Mouse (Mus musculus) lung, postnatal 4 days (tissue): ENCODE results near the gene Rnf115.
"Not testable (repeated sequence)": the region's sequence is repeated elsewhere in the genome, so short reads cannot be mapped to it uniquely, and the experiment has no call there.

Experiments used
- DNase-seq, 2 experiments: peaks; one replicate each; pipeline ENCODE4 v3.0.0; 2021

The Rnf115 gene

DNA sequence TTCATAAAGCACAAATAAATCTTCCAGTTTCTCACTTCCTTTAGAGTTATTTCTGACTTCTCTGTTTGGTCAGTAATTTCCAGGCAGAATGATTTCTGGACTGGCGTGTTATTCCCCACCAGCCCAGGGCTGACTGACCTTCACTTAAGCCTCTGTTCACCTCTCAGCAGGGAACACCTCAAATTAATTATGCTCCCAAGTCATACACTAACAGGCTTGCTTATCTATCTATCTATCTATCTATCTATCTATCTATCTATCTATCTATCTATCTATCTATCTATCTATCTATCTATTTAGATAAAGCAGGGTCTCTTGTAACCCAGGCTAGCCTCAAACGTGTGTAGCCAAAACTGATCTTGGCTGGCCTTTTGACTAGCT is 18.8 kb upstream of the Rnf115 start:
- DNase-seq = no peak

DNA sequence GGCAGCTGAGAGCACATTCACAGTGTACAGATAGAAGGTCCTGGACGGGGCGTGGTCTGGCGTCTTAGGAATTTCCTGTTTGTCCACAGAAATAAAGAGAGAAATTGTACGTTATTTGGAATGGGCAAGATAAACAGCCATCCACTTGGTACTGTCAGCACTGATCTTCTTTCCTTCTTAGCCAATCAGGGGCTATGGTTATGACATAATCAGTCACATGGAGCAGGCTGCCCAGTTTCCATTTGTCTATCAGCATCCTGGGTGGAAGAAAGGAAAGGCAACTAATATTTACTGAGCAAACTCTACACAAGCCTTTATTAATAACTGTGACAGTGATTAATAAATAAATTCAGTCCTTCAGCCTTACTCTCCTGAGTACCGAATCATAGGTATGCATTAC is 13.2 kb upstream of the Rnf115 start:
- DNase-seq = no peak

DNA sequence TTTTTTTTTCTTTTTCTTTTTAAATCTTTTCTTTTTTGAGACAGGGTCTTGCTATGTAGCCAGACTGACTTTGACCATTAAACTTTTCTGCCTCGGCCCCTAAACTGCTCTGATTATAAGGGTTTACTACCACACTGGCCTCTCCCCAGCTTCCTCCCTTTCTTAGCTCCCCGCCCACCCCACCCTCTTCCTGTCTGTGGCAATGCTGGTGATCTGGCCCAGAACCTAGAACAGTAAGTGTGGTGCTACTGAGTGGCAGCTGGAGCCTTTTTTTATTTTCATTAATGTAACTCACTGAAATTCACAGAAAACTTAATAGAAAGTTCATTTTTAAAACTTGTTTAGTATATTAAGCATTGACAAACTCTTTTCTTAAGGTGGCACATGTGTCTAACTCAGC is 11.6 kb upstream of the Rnf115 start:
- no peak for DNase-seq

DNA sequence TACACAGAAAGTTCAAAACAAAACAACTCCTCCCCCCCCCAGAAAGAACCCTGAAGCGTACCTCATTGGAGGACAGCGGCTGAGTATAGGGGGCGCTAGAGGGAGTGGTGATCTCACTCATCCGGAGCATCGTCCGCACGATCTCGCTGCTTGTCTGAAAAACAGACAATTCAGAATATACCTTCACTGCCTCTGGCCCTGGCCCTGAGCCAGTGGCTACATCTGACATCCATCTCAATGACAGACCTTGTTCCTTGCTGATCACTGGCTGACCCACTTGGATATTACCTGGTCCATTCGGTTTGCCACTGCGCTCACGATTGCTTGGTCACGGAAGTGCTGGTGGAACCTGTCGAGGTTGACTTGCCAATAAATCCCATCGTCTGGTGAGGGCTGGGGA is 8.3 kb upstream of the Rnf115 start:
- peak in 1 of 2 experiments; percentile 42 for DNase-seq

DNA sequence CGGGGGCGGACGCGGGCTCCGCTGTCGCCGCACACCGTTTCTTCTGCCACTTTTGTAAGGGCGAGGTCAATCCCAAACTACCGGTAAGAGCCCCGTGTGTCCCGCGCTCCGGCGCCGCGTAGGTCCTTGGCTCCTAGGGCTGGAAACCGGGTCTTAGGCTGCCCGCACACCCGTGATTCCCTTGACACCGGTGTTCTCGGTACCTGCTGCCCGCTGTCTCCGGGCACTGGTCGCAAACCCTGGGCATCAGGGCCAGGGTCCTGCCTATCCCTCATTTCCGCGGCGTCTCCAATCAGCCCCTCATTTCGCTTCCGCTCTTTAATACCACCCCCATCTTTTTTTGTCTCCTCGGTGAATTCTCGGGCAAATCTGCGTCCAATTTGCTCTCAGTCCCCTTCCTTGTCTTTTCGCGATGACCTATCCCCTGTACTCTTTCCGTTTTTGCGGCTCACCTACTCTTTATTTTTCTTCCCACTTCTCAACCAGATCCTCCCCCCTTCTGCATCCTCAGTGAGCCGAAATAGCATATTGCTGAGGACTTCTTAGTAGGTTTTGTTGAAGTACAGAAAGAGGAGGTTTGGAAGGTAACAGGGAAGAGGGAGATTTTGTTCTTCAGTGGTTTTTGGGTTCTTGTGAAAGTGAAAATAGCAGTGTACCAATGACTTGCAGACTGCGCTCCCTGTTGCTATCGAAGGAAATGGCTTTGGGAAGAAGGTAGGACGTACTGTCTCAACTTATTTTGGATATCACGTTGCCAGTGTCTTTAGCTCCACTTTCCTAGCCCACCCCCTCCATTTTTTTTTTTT is 567 bp downstream of the Rnf115 start:
- no peak for DNase-seq

DNA sequence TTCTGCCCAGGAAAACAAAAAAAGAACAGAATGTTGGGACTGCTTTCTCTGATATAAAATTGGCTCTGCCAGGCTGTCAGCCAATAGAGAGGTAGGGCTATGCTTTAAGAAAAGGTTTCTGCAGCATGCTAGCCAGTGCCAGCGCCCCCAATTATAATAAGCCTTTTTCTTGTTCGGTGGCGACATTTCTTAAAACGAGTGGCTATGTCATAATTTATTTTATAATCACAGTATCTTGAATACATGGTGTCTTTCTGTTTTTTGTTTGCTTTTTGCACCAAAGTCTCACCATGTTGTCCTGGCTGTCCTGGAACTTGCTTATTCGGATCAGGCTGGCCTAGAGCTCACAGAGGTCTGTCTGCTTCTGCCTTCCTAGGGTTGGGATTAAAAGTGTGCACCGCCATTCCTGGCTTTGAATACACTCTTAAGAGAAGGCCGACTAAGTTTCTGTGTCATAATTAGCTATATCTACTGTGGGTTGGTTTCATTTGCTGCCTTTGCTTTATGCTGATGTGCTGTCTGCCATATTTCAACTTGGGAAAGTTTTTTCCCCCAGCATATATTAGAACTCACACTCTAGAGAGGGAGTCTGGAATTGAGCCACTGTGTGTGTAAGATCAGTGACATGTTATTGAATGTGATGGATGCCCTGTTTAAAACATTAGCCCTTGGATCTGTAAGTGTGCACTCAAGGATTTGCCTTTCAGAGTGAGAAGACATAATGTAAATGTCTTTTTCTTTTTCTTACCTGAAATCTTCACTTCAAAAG is 1.4 kb downstream of the Rnf115 start:
- DNase-seq = no peak

DNA sequence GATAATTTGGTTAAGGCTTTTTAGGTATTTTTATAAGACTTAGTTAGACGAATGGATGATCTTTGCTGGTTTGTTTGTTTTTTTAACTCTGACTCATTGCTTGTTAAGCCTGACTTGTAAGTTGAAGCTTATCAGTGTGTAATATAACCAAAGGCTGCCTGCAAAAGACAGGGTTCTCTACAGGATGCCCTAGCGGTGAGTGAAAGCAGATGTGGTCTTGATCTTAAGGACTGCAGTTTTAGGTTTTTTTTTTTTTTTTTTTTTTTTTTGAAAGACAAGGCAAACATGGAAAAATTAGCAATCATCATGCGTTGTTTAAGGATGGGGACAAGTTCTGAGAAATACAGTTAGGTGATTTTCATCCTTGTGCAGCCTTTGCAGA is 1.9 kb downstream of the Rnf115 start:
- no peak for DNase-seq

DNA sequence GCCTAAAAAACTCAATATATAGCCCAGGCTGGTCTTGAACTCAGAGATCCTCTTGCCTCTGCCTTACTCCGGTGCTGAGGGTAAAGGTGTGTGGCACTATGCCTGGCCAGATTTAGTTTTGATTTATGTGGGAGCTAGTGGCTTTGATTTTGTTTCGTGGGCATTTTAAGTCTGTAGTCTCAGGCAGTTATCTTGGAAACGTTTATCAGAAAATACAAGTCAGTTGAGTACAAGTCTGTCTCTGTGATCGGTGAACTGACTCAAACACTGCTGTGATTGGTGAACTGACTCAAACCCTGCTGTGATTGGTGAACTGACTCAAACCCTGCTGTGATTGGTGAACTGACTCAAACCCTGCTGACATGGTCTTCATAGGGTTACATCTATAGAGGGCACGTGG is 3.3 kb downstream of the Rnf115 start:
- DNase-seq = no peak

DNA sequence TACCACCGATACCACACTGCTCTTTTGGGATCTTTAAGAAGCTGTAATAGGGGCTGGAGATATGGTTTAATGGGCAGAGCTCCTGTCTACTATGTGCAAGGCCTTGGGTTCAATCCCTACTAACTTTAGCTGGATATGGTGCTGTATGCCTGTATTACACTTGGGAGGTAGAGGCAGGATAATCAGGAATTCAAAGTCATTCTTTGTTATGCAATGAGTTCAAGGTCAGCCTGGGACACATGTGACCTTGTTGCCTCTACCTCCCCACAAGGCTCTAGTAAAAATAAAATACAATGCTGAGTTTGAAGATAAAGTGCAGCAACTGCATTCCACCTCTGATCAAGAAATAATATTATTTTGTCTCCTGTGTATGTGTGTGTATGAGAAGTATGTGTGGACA is 6.5 kb downstream of the Rnf115 start:
- DNase-seq = no peak

DNA sequence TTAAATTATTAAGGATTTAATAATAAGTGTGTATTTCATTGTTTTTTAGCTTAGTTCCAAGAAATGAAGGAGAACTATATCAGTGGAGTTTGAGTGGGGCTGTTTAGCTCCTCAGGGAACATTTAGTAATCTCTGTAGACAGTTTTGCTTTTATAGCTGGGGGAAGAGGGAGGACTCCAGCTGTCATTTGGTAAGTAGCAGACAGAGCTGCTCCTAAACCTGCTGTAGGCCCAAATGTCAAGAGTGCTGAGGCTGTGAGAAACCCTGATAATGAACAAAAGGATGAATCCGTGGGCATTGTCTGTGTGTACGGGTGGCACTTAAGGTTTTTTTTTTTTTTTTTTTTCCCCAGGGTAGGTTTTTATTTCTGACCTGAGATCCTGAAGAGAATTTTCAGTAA is 7.7 kb downstream of the Rnf115 start:
- DNase-seq = no peak

DNA sequence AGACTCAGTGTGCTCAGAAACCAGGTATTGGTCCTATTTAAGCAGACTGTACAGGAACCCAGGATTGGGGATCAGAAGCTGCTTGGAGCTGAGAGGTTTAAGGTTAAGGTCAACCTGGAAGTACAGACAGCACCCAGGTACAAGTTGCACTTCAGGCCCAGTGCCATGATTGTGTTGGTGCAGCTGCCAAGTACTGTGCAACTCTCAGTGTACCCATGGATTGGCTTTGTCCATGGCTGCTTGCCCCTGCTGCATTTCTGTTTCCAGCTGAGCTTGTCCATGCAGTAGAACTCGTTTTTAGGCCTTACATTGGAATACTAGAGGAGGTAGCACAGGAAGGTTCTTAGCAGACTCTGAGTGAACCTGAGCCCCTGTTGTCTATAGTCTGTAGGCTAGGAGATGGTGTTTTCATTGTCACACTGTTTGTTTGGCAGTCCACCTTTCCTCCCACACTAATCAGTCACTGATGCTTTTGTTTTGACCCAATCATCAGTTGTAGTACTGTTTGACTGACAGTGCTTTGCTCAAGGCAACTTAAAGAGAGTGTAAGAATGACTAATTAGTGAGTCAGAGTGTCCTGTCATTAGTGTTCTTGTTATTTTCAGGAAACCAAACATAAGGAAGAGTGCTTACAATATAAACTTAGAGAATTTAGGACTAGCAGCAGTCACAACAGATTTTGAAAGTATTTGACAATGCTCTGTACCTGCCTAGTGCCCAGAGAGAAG is 9.7 kb downstream of the Rnf115 start:
- no peak for DNase-seq

DNA sequence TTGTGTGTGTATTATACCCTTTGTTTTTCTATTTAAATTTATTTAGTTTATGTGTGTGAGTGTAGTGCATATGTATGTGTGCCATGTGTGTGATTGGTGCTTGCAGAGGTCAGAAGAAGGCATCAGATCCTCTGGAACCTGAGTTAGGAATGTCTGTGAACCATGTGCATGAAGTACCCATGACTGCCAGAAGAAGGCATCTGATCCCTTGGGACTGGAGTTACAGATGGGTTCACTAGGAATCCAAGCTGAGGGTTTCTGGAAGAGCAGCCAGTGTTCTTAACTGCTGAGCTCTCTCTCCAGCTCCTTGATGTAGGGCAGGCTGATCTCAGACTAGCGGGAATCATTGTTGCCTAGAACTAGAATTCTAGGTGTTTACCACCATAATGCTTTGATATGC is 10.5 kb downstream of the Rnf115 start:
- DNase-seq = no peak

DNA sequence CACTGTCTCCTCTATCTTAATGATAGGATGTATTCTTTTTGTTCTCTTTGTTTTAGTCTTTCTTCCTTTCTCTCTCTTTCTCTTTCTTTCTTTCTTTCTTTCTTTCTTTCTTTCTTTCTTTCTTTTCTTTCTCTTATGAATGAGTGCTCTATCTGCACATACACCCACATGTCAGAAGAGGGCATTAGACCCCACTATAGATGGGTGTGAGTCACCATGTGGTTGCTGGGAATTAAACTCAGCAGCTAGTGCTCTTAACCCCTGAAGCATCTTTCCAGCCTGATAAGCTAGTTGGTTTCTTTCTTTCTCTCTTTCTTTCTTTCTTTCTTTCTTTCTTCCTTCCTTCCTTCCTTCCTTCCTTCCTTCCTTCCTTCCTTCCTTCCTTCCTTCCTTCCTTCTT is 12.8 kb downstream of the Rnf115 start:
- not testable (repeated sequence) for DNase-seq

DNA sequence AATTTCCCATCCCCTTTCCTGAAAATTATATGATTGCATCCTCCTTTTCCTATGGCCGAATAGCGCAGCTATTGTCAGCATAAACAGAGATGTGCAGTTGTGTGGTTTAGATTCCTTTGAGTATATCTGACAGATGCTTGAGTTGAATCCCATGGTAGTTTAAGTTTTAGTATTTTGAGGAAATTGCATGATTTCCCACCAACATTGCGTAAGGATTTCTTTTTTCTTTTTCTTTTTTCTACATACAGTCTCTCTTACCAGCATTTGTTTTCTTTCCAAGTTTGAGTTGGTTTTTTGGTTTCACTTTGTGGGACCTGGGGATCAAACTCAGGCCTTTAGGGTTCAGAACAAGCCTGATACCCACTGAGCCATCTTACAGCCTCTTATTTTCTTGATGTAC is 16.9 kb downstream of the Rnf115 start:
- DNase-seq = no peak

DNA sequence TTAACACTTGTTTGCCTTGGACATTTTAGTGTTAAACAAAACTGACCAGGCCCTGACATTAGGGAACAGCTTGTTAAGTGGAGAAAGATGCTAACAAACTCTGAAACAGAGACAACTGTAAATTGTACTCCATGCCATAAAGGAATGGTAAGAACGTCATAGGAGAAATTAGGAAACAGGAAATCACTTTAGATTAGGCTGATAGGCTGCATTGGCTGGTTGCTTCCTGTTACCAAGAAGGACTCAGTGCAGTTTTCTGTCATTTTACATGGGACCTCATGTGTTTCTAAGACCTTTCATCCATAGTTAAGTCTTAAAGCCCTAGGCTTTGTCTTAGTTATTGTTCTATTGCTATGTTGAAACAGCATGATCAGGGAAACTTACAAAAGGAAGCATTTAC is 19.4 kb downstream of the Rnf115 start:
- DNase-seq = no peak

DNA sequence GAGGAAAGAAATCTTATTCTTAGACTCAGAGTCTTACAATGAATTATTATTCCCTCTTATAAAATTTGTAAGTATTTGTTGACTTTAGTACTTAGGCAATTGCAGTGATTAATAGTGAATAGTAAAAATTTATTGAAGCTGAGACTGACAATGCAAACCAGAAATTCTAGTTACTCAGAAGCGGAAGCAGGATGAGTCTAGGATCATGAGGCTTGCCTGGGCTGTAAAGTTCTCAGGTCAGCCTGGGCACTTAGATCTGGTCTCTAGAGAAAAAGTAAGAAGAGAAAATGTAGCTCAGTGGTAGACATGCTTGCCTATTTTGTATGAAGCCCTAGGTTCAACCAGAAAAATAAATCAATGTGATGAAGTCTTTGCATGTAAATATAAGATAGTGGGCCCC is 28.5 kb downstream of the Rnf115 start:
- no peak for DNase-seq

DNA sequence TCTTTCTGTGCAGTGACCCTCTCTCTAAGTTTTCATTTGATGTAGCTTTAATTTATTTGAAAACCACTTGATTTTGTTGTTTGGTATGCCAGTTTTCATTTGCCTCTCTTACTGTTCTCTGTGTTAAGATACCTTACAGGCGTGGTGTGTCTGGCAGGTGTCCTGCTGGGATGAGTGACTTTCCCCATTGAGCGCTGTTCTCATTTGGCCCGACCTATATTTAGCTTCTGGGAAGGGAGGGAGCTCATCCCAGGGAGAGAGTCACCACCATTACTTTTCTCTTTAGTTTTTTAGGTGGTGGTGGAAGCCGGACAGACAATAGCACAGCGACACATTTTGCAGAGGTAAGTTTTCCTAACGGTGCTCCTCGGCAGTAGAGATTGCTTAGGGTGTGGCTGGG is 30.2 kb downstream of the Rnf115 start:
- no peak for DNase-seq

DNA sequence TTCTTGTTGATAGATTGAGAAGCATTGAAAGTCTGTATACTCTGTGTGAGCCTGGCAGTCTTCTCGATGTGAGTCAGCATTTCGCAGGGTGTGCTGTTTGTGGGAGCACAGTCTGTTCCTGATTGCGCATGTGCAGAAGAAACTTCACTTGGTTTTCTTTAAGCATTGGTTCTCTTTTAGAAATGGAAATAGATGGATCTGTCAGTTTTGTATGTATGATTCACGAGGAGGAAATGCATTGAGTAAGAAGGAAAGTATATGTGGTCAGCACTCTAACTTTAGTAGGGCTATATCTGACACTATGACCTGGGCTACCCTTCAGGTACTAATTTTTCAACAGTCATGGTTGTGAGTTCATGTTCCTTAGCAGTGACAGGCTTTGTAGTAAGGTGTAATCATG is 32.2 kb downstream of the Rnf115 start:
- DNase-seq = no peak

DNA sequence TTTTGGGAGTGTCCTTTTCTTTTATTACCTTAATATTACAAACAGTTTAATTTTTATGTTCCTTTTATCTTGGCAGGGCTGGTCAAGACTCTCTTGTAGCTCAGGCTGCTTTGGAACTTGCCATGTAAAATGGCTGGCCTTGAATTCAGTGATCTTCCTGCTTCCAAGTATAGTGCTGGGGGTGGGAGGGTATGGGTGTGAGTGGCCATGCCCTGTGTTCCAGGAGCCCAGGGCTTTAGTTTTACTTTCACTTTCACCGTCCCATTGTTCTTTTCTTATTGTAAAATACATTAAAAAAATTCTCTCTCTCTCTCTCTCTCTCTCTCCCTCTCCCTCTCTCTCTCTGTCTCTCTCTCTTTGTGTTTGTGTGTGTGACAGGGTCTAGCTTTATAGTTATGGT is 37.1 kb downstream of the Rnf115 start:
- no peak for DNase-seq

DNA sequence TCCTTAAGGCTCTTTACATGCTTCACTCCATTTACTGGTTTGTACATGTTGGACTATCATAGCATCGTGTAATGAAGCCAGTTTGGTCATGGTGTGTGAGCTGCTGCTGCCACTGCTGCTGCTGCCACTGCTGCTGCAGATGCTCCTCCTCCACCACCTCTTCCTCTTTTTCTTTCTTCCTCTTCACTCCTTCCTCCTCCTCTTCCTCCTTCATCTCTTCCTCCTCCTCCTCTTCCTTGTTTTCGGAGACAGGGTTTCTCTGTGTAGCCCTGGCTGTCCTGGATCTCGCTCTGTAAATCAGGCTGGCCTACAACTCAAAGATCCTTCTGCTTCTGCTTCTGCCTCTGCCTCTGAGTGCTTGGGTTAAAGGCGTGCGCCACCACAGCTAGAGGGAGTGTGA is 42.5 kb downstream of the Rnf115 start:
- no peak for DNase-seq

DNA sequence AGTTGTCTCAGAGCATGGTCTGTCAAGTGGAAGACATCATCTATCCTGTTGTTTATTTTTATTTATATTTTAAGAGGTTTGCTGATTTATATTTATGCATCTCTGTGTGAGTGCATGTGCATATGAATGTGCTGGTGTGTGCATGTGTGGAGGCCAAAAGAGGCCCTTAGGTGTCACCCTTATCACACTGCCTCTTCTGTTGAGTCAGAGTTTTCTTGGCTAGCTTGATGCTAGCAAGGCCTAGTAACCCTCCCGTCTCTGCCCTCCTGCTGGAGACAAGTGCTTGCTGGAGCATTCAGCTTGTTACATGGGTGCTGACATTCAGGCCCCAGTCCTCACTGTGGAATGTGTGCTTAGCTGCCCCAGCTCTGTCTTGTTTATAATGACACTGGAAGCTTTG is 45.5 kb downstream of the Rnf115 start:
- no peak for DNase-seq

DNA sequence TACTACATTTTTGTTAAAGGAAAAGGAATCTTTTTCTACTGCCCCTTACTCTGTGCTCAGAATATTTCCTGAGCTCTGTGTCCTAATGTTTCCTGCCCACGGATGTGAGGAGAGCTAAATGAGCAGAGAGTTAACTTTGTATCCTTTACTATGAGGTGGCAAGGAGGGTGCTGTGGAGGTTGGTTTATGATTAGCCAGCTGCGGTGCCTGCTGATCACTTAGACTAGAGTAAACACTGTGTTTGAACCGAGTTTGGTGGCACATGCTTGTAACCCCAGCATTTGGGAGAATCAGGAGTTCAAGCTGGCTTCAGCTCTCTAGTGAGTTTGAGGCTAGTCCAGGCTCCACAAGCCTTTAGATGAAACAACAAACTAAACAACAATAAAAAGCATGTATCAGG is 49.7 kb downstream of the Rnf115 start:
- no peak for DNase-seq

DNA sequence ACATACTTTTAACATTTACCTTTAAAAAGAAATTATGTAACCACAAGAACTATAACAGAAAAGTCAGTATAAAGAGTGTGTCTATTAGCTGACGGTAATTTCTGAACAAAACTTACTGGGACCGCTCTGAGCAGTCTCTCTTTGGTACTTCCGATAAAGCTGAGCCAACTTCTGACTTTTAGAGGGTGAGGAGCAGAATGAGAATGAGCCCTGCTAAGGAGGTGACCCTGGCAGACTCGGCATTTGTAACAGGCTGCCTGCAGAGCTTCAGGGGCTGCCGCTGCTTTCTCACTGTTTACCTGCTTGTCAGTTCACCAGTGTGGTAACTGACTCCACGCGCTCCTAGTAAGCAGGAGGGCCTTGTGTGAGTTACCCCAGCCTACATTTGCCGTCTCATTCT is 54.8 kb downstream of the Rnf115 start:
- DNase-seq = no peak

DNA sequence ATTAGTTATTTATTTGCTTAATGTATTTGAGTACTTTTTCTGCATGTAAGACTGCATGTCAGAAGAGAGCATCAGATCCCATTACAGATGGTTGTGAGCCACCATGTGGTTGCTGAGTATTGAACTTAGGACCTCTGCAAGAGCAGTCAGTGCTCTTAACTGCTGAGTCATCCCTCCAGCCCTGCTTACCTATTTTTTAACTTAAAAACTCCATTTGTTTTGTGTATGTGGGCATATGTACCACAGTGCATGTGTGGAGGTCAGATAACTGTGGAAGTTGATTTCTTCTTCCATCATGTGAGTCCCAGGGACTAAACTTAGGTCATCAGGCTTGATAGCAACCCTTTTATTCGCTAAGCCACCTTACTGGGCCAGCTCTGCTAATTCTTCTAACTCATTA is 60.3 kb downstream of the Rnf115 start:
- DNase-seq = no peak
